Mouse (Mus musculus) ES-E14 (cell line): Measurements from ENCODE around the gene Ssc4d. TPM values are rescaled to one million over a fixed set of nuclear protein-coding genes. Genes with fewer than 3 reads are reported as not detected.

Experiments used
- DNase-seq: peaks from one replicate; pipeline ENCODE4 v3.0.0-alpha.2; 2013; ENCODE audit warnings: low read depth, low spot score
- H3K27ac ChIP-seq: 2 replicates; pipeline ENCODE4 v1.5.1; 2012; ENCODE audit warnings: low read depth, mild to moderate bottlenecking, low read length, moderate library complexity, mixed read lengths; ENCODE audit not compliant: poor library complexity, insufficient read depth, severe bottlenecking
- H3K36me3 ChIP-seq: 2 replicates; pipeline ENCODE4 v1.6.1; 2012; ENCODE audit warnings: mild to moderate bottlenecking, low read length, moderate library complexity, mixed read lengths; ENCODE audit not compliant: control insufficient read depth, poor library complexity, insufficient read depth, severe bottlenecking
- H3K4me1 ChIP-seq, 2 experiments: fragments of 150-350 bp in 1 of 2; sonication (generic) in 1 of 2; 2 replicates each; pipeline ENCODE4 v1.6.1; 2012; ENCODE audit warnings: low read length in 2 of 2, mild to moderate bottlenecking in 1 of 2, mixed read lengths in 1 of 2; ENCODE audit not compliant: control insufficient read depth in 2 of 2, insufficient read depth in 2 of 2, poor library complexity in 1 of 2
- H3K4me3 ChIP-seq, 2 experiments: fragments of 150-350 bp in 1 of 2; sonication (generic) in 1 of 2; 2 replicates each; pipeline ENCODE4 v1.5.1; 2012; ENCODE audit warnings: low read length in 2 of 2, low read depth in 1 of 2, mild to moderate bottlenecking in 1 of 2, mixed read lengths in 1 of 2; ENCODE audit not compliant: insufficient read depth in 1 of 2, poor library complexity in 1 of 2, severe bottlenecking in 1 of 2
- H3K9ac ChIP-seq: 2 replicates; pipeline ENCODE4 v1.6.1; 2012; ENCODE audit warnings: low read depth, mild to moderate bottlenecking, low read length, mixed read lengths; ENCODE audit not compliant: poor library complexity, insufficient read depth, severe bottlenecking
- H3K9me3 ChIP-seq: fragments of 150-350 bp; sonication (generic); 2 replicates; pipeline ENCODE4 v1.6.1; 2012; ENCODE audit warnings: low read depth, mild to moderate bottlenecking, low read length; ENCODE audit not compliant: control insufficient read depth, insufficient read depth
- CHD2 ChIP-seq: IDR thresholded peaks from 2 replicates; pipeline ENCODE4 v1.6.1; 2014; ENCODE audit warnings: mild to moderate bottlenecking, low read depth, low read length, inconsistent platforms
- HCFC1 ChIP-seq: IDR thresholded peaks from 2 replicates; pipeline ENCODE4 v1.6.1; 2012; ENCODE audit warnings: low read length, inconsistent platforms, borderline replicate concordance; ENCODE audit not compliant: insufficient read depth
- MAFK ChIP-seq: IDR thresholded peaks from 2 replicates; pipeline ENCODE4 v1.6.1; 2014; ENCODE audit warnings: mild to moderate bottlenecking, low read depth, low read length, inconsistent platforms; ENCODE audit not compliant: insufficient read depth
- ZC3H11A ChIP-seq: IDR thresholded peaks from 2 replicates; pipeline ENCODE4 v1.6.1; 2012; ENCODE audit warnings: low read depth, mild to moderate bottlenecking, inconsistent platforms, low read length, borderline replicate concordance
- ZNF384 ChIP-seq: IDR thresholded peaks from 2 replicates; pipeline ENCODE4 v1.6.1; 2012; ENCODE audit warnings: low read depth, low read length, inconsistent platforms
- in situ Hi-C, 2 experiments: fragments of 600-800 bp; cut with MboI; formaldehyde crosslinking; loops; one replicate each; pipeline ENCODE4 v1.15.1; 2025; ENCODE audit warnings: low sequenced_read_pairs in 2 of 2, inconsistent platforms in 1 of 2; ENCODE audit not compliant: unreplicated experiment in 2 of 2
- total RNA-seq: library from RNA; depleted of rRNA; stranded (reverse); fragments of 300-350 nt; gene quantifications from 2 replicates; pipeline ENCODE4 v1.2.3, GENCODE M21; 2012

Ssc4d gene
- total RNA-seq, 1 experiment = 11.0 TPM

- in situ Hi-C loops = no loop called here
- H3K36me3 ChIP-seq = no peaks in the 10 kb centered on the region
- H3K9ac ChIP-seq = 0 out of 2 replicates have a peak overlapping the region, but pooled peaks have one; percentile 2
- H3K9me3 ChIP-seq = no peaks in the 10 kb centered on the region
- H3K4me1 ChIP-seq = peaks cover 0 to 18% of the 10 kb centered on the region in 2 experiments; a peak in 2 of 4 replicates
- peak overlapping the region; percentile 48; the same call in 1 of the 2 replicates for H3K27ac ChIP-seq
- 0 out of 4 replicates have a peak overlapping the region, but pooled peaks of 1 of the 2 experiments have one; percentile 9 for H3K4me3 ChIP-seq
- DNase-seq = no peak
- no peak for TF ChIP-seq CHD2
- TF ChIP-seq MAFK = no peak
- no peak for TF ChIP-seq ZNF384
- no peak for TF ChIP-seq ZC3H11A
- TF ChIP-seq HCFC1 = no peak
Measured at GRCm38 (mm10) chr5:135946621-135947020, 27.7 kb downstream of the Ssc4d start.

- TF ChIP-seq ZC3H11A (no peak), CHD2 (no peak), ZNF384 (no peak), MAFK (peak; percentile 52; the same call in 1 of the 2 replicates), HCFC1 (no peak)
- no peak for DNase-seq
Measured at GRCm38 (mm10) chr5:135945916-135946408, 28.4 kb downstream of the Ssc4d start.

GRCm38 (mm10) chr5:135942710-135943109 lies 31.6 kb downstream of the Ssc4d start:
- no peak overlapping the region for H3K9ac ChIP-seq
- H3K36me3 ChIP-seq = no peaks in the 10 kb centered on the region
- H3K4me1 ChIP-seq = peaks cover 0 to 23% of the 10 kb centered on the region in 2 experiments; a peak in 2 of 4 replicates
- DNase-seq = no peak
- no peak overlapping the region for H3K27ac ChIP-seq
- no peak for TF ChIP-seq MAFK
- no peak for TF ChIP-seq HCFC1
- TF ChIP-seq CHD2 = no peak
- TF ChIP-seq ZNF384 = peak; percentile 48; the same call in 1 of the 2 replicates
- H3K4me3 ChIP-seq = no peak overlapping the region
- H3K9me3 ChIP-seq = no peaks in the 10 kb centered on the region
- in situ Hi-C loops = no loop called here

More at GRCm38 (mm10) chr5:135945916-135946408, 28.4 kb downstream of the Ssc4d start:
- H3K9ac ChIP-seq = no peak overlapping the region; the same call in 1 of the 2 replicates
- peaks cover 0 to 18% of the 10 kb centered on the region in 2 experiments; a peak in 2 of 4 replicates for H3K4me1 ChIP-seq
- no peak overlapping the region for H3K4me3 ChIP-seq
- in situ Hi-C loops = no loop called here
- H3K27ac ChIP-seq = peak overlapping the region; percentile 48; the same call in 1 of the 2 replicates
- no peaks in the 10 kb centered on the region for H3K9me3 ChIP-seq
- no peaks in the 10 kb centered on the region for H3K36me3 ChIP-seq

- DNase-seq = no peak
- Histone ChIP-seq H3K9me3 (no peaks in the 10 kb centered on the region), H3K4me3 (no peak overlapping the region), H3K4me1 (peaks cover 2 to 15% of the 10 kb centered on the region in 2 experiments; a peak in 3 of 4 replicates), H3K9ac (no peak overlapping the region), H3K27ac (no peak overlapping the region), H3K36me3 (no peaks in the 10 kb centered on the region)
- TF ChIP-seq HCFC1 (no peak), CHD2 (no peak), MAFK (no peak), ZNF384 (no peak), ZC3H11A (no peak)
- in situ Hi-C loops = no loop called here
Measured at GRCm38 (mm10) chr5:135940587-135940986, 33.7 kb downstream of the Ssc4d start.
